Comparison of ENCODE assay signal across 9 mouse cellular contexts in genomic region chr12:112653157-112653824, GRCm38 (mm10). TPM values are rescaled to one million over a fixed set of nuclear protein-coding genes. Genes with fewer than 3 reads are reported as not detected.
DNase-seq lines count a peak whose midpoint lies in the region; ATAC-seq and TF ChIP-seq lines count a peak whose summit lies in the region.
"Had no signal": no experiment of that assay in that cellular context is flagged by ENCODE, and none has a peak within 500 bp of the region (broad histone marks: within the 10 kb centered on the region; RNA-seq: fewer than 3 reads in every experiment).

No protein-coding gene starts in this region.

- H3K27ac ChIP-seq in gastrocnemius, adult 2 months: no peak overlapping the region
- H3K27ac ChIP-seq in hindbrain, embryonic 16.5 days (ENCODE audit: low read depth, low read length): peak overlapping the region; percentile 54
- H3K27ac ChIP-seq: limb, embryonic 12.5 days had no signal

- TF ChIP-seq CTCF in gastrocnemius, adult 2 months (IDR thresholded peaks at IDR 0.05): peak; percentile 98; the same call in 1 of the 2 replicates

- H3K27me3 ChIP-seq in hindbrain, embryonic 16.5 days (replicated peaks; ENCODE audit: control insufficient read depth, insufficient read depth, low read length): no peaks in the 10 kb centered on the region
- H3K27me3 ChIP-seq: limb, embryonic 12.5 days had no signal

- H3K4me2 ChIP-seq in hindbrain, embryonic 16.5 days (ENCODE audit: low read length): no peak overlapping the region
- H3K4me2 ChIP-seq: limb, embryonic 12.5 days had no signal

- H3K4me3 ChIP-seq in gastrocnemius, adult 2 months: no peak overlapping the region
- H3K4me3 ChIP-seq in hindbrain, embryonic 16.5 days (ENCODE audit: low read length): no peak overlapping the region
- H3K4me3 ChIP-seq: limb, embryonic 12.5 days had no signal

- no peak overlapping the region for H3K9ac ChIP-seq in hindbrain, embryonic 16.5 days (ENCODE audit: low read depth, low read length)
- H3K9ac ChIP-seq: limb, embryonic 12.5 days had no signal

- DNase-seq in Muller cell, postnatal 12 days (ENCODE audit: inconsistent ontology term): peak; percentile 80
- peak; percentile 94 to 97 for DNase-seq in cerebellum, postnatal 14 days
- peak; percentile 91 for DNase-seq in gastrocnemius, adult 2 months
- peak; percentile 72 for DNase-seq in left cerebral cortex, adult 11 months (ENCODE audit: low spot score)
- DNase-seq in lung, postnatal 4 days: peak; percentile 84 to 90
- DNase-seq in right cerebral cortex, adult 18-20 months: peak; percentile 84
- peak; percentile 49 to 81 for DNase-seq in urinary bladder, adult 18-20 months (ENCODE audit: low spot score in 2 of 2)

- intact Hi-C loops in gastrocnemius, adult 2 months (cut with DNase I): loop anchor here (1.0 to 10.0 kb wide), 2 partner anchors 54 to 172 kb away; partner anchors contain the start of gene Cdca4

- no peaks in the 10 kb centered on the region for H3K9me3 ChIP-seq in hindbrain, embryonic 16.5 days (ENCODE audit: control insufficient read depth, low read length)
- H3K9me3 ChIP-seq: limb, embryonic 12.5 days had no signal

- H3K36me3 ChIP-seq in hindbrain, embryonic 16.5 days (ENCODE audit: control insufficient read depth, insufficient read depth, low read length): peaks cover 53% of the 10 kb centered on the region

- 37% methylated on average over 7 of the region's 7 CpGs for WGBS in hindbrain, embryonic 16.5 days

- peak; percentile 35 for ATAC-seq in hindbrain, embryonic 16.5 days

- H3K4me1 ChIP-seq in hindbrain, embryonic 16.5 days (ENCODE audit: control insufficient read depth, insufficient read depth, low read depth, low read length): no peaks in the 10 kb centered on the region

RNA-seq across cellular contexts. Expression of gene Siva1, which starts 8.8 kb away (rescaled TPM):
- total RNA-seq in gastrocnemius, adult 2 months (2021): 10 to 100 TPM; 18.6 to 25.3 TPM
- 48.1 and 57.5 TPM in 2 replicates for polyA plus RNA-seq in hindbrain, embryonic 16.5 days (2015; fragmentation: Nextera tagmentation; extraction: Ambion mirVana)

RNA-seq across cellular contexts. Expression of gene Akt1, which starts 21.4 kb away (rescaled TPM):
- total RNA-seq in gastrocnemius, adult 2 months (2021): 10 to 100 TPM; 50.9 to 59.3 TPM
- 55.6 and 62.3 TPM in 2 replicates for polyA plus RNA-seq in hindbrain, embryonic 16.5 days (2015; fragmentation: Nextera tagmentation; extraction: Ambion mirVana)

RNA-seq across cellular contexts. Expression of gene Zbtb42, which starts 25.3 kb away (rescaled TPM):
- total RNA-seq in gastrocnemius, adult 2 months (2021): under 1 TPM; 0.64 to 0.81 TPM
- 2.4 and 4.0 TPM in 2 replicates for polyA plus RNA-seq in hindbrain, embryonic 16.5 days (2015; fragmentation: Nextera tagmentation; extraction: Ambion mirVana)

RNA-seq across cellular contexts. Expression of gene Adssl1, which starts 33.4 kb away (rescaled TPM):
- 1,000 to 10,000 TPM; 1,028 to 1,061 TPM for total RNA-seq in gastrocnemius, adult 2 months (2021)
- polyA plus RNA-seq in hindbrain, embryonic 16.5 days (2015; fragmentation: Nextera tagmentation; extraction: Ambion mirVana): 7.7 and 7.9 TPM in 2 replicates
